Mouse (Mus musculus): ENCODE measurements at regions not wholly inside any gene's neighbourhood (a gene's known extent, or its start where the extent isn't known, plus 50 kb on each side); places are given as distances from the start of the nearest gene placed in this dataset.
A peak's percentile ranks its signal among the peaks of the same experiment; 100 is the strongest.

DNA sequence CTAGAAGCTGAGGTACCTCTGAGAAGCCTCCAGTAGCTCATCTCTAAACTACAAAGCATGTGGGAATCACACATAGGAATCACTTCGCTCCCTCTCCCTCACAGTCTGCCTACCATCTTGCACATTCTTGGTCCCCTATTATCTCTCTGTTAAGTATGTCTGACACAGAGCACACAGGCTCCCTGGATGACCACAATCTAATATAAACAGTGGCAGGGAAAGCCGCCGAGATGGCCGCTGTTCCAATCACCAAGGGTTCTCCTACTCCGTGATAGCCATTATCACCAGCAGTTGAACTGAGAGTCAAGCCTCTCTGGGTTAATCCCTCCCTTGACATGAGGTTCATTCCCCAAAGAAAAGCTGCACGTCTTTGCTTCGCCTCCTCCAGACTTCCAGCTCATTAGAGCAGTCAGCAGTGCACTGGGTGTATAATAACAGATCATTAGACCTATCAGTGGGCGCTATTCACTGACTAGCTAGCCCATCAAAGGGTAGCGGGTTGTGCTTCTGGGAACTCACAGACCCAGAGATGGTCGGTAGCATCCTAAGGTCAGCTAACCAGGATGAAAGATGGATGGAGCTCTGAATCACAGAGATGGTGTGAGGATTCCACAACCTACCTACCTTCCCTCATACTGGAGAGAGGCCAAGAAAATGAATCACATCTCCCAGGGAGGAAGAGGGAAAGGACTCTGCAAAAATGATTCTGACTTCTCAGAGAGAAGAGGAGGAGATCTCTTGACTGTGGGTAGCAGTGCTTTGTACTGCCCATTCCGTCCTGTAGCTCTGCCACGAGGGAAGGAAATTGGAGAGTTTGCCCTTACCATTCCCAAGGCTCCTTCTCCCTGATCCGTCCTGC is 130.9 kb downstream of the Hs3st3b1 start:
- no peak overlapping the region for H3ac ChIP-seq (ENCODE audit: control insufficient read depth, insufficient read length)
- H3K4me3 ChIP-seq, result no peak overlapping the region
- no peaks in the 10 kb centered on the region for H3K79me2 ChIP-seq (ENCODE audit: control insufficient read depth, insufficient read depth)
- no peaks in the 10 kb centered on the region for H3K27me3 ChIP-seq (ENCODE audit: control insufficient read depth, insufficient read depth, insufficient read length)
- H3K36me3 ChIP-seq (ENCODE audit: control insufficient read depth, insufficient read depth), result no peaks in the 10 kb centered on the region
- H3K4me2 ChIP-seq (ENCODE audit: low read depth), result no peak overlapping the region
- TF ChIP-seq POLR2AphosphoS2 (IDR thresholded peaks at IDR 0.05; ENCODE audit: insufficient read length, low read depth) (no peak), MYOD1 (IDR thresholded peaks at IDR 0.05; ENCODE audit: control insufficient read depth in 1 of 3, insufficient read length in 2 of 3, low read depth in 2 of 3) (no peak), TCF12 (IDR thresholded peaks at IDR 0.05; ENCODE audit: insufficient read depth, poor library complexity, severe bottlenecking) (no peak), E2F4 (IDR thresholded peaks at IDR 0.05; ENCODE audit: insufficient read depth) (no peak), MAX (IDR thresholded peaks at IDR 0.05; ENCODE audit: low read depth) (no peak), CEBPB (IDR thresholded peaks at IDR 0.05; ENCODE audit: insufficient read depth, poor library complexity, severe bottlenecking) (no peak), USF1 (IDR thresholded peaks at IDR 0.05; ENCODE audit: low read depth) (no peak), REST (IDR thresholded peaks at IDR 0.05; ENCODE audit: insufficient read depth, insufficient read length) (no peak), TCF3 (IDR thresholded peaks at IDR 0.05; ENCODE audit: insufficient read length, low read depth) (no peak), MYOG (IDR thresholded peaks at IDR 0.05; ENCODE audit: control insufficient read depth in 1 of 3, insufficient read depth in 1 of 3, insufficient read length in 2 of 3, low read depth in 2 of 3) (no peak), SRF (IDR thresholded peaks at IDR 0.05; ENCODE audit: control insufficient read depth, insufficient read length, low read depth) (no peak), POLR2A (IDR thresholded peaks at IDR 0.05; ENCODE audit: insufficient read length, low read depth) (no peak)

DNA sequence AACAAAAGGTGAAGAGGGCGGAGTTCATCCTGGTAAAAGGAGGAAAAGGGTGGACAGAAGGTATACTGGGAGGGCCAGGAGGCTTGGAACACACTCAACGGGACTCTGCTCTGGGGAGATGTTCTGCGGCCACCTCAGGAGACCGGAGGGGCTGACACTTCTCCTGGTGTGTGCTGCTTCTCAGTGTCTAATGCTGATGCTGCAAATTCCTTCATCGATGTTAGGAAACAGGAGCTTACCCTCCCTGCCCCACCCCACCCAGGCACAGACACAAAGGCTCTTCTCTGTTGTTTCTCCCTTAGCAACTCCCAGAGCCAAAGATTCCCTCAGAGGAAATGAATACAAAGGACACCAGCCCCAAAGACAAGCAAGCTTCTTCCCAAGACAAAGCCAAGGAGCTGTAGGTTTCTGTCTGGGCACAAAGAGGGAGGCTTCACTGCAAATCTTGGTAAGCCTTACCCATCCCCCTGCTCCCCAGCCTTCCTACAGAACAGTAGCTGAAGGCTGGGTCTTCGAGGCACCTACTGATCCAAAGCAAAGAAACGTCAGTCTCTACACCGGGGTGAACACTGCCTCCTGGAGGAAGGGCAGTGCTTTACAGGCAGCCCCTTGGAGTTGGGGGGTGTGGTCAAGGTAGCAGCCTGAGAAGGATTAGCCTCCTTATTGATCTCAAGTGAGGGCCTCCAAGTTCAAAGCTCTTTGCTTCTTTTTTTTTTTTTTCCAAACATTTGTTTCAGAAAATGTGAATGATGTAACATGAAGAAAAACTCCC is 128.2 kb downstream of the Hs3st3b1 start:
- H3K27me3 ChIP-seq (ENCODE audit: control insufficient read depth, insufficient read depth, insufficient read length), result no peaks in the 10 kb centered on the region
- TF ChIP-seq POLR2AphosphoS2 (IDR thresholded peaks at IDR 0.05; ENCODE audit: insufficient read length, low read depth) (no peak), CEBPB (IDR thresholded peaks at IDR 0.05; ENCODE audit: insufficient read depth, poor library complexity, severe bottlenecking) (peak; percentile 55; the same call in 1 of the 2 replicates)
- no peak overlapping the region for H3K4me2 ChIP-seq (ENCODE audit: low read depth)
- H3K36me3 ChIP-seq (ENCODE audit: control insufficient read depth, insufficient read depth), result no peaks in the 10 kb centered on the region
- no peaks in the 10 kb centered on the region for H3K79me2 ChIP-seq (ENCODE audit: control insufficient read depth, insufficient read depth)
- H3K4me3 ChIP-seq, result no peak overlapping the region
- H3ac ChIP-seq (ENCODE audit: control insufficient read depth, insufficient read length), result no peak overlapping the region

DNA sequence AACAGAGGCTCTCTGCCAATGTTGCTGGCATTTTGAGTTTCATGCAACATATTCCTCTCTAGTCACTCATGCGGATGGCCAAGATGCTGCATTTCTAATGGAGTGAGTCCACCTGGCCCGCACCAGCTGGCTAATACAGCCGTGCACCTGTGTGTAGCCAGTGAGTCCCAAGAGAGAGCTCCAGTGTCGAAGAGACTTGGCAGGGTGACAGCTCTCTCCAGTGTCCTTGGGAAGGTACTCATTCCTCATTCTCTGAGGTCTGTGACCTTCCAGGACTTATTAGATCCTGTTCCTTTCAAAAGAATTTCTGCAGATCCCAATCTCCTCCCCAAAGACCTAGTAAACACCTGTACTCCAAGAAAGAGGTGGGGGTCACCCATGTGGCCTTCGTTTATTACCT is 109.9 kb downstream of the Hs3st3b1 start:
- H3K4me2 ChIP-seq (ENCODE audit: low read depth), result no peak overlapping the region
- TF ChIP-seq MYOG (IDR thresholded peaks at IDR 0.05; ENCODE audit: control insufficient read depth in 1 of 3, insufficient read depth in 1 of 3, insufficient read length in 2 of 3, low read depth in 2 of 3) (no peak), TCF12 (IDR thresholded peaks at IDR 0.05; ENCODE audit: insufficient read depth, poor library complexity, severe bottlenecking) (no peak), MAX (IDR thresholded peaks at IDR 0.05; ENCODE audit: low read depth) (no peak), MYOD1 (IDR thresholded peaks at IDR 0.05; ENCODE audit: control insufficient read depth in 1 of 3, insufficient read length in 2 of 3, low read depth in 2 of 3) (no peak), POLR2A (IDR thresholded peaks at IDR 0.05; ENCODE audit: insufficient read length, low read depth) (no peak), E2F4 (IDR thresholded peaks at IDR 0.05; ENCODE audit: insufficient read depth) (no peak), USF1 (IDR thresholded peaks at IDR 0.05; ENCODE audit: low read depth) (no peak), CEBPB (IDR thresholded peaks at IDR 0.05; ENCODE audit: insufficient read depth, poor library complexity, severe bottlenecking) (no peak), REST (IDR thresholded peaks at IDR 0.05; ENCODE audit: insufficient read depth, insufficient read length) (no peak), TCF3 (IDR thresholded peaks at IDR 0.05; ENCODE audit: insufficient read length, low read depth) (no peak), SRF (IDR thresholded peaks at IDR 0.05; ENCODE audit: control insufficient read depth, insufficient read length, low read depth) (no peak), POLR2AphosphoS2 (IDR thresholded peaks at IDR 0.05; ENCODE audit: insufficient read length, low read depth) (no peak)
- no peak overlapping the region for H3ac ChIP-seq (ENCODE audit: control insufficient read depth, insufficient read length)
- no peaks in the 10 kb centered on the region for H3K36me3 ChIP-seq (ENCODE audit: control insufficient read depth, insufficient read depth)
- H3K4me3 ChIP-seq, result no peak overlapping the region
- no peaks in the 10 kb centered on the region for H3K79me2 ChIP-seq (ENCODE audit: control insufficient read depth, insufficient read depth)
- no peaks in the 10 kb centered on the region for H3K27me3 ChIP-seq (ENCODE audit: control insufficient read depth, insufficient read depth, insufficient read length)

DNA sequence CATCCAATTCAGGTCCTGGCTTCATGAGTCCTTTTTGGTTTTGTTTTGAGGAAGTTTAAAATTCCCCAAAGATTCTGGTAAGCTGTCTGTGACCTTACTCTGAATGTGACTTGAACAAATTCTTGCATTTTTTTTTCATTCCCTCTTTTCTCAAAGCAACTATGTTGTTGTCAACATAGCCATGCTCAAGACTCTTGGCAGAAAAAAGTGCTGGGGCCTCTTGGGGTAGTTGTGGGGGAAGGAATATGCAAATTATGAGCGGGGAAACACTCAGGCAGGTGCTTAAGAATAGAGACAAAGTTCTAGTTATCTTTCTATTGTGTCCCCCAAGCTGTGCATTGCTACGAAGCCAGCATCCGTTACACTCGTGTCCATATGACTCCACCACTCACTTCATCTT is 99.2 kb downstream of the Hs3st3b1 start:
- Histone ChIP-seq H3ac (ENCODE audit: control insufficient read depth, insufficient read length) (no peak overlapping the region), H3K79me2 (ENCODE audit: control insufficient read depth, insufficient read depth) (no peaks in the 10 kb centered on the region), H3K4me2 (ENCODE audit: low read depth) (no peak overlapping the region), H3K4me3 (no peak overlapping the region), H3K36me3 (ENCODE audit: control insufficient read depth, insufficient read depth) (no peaks in the 10 kb centered on the region), H3K27me3 (ENCODE audit: control insufficient read depth, insufficient read depth, insufficient read length) (no peaks in the 10 kb centered on the region)
- no peak for TF ChIP-seq REST (IDR thresholded peaks at IDR 0.05; ENCODE audit: insufficient read depth, insufficient read length)
- TF ChIP-seq POLR2A (IDR thresholded peaks at IDR 0.05; ENCODE audit: insufficient read length, low read depth), result no peak
- TF ChIP-seq MAX (IDR thresholded peaks at IDR 0.05; ENCODE audit: low read depth), result no peak
- TF ChIP-seq MYOG (IDR thresholded peaks at IDR 0.05; ENCODE audit: control insufficient read depth in 1 of 3, insufficient read depth in 1 of 3, insufficient read length in 2 of 3, low read depth in 2 of 3), result no peak
- no peak for TF ChIP-seq MYOD1 (IDR thresholded peaks at IDR 0.05; ENCODE audit: control insufficient read depth in 1 of 3, insufficient read length in 2 of 3, low read depth in 2 of 3)
- no peak for TF ChIP-seq CEBPB (IDR thresholded peaks at IDR 0.05; ENCODE audit: insufficient read depth, poor library complexity, severe bottlenecking)
- TF ChIP-seq USF1 (IDR thresholded peaks at IDR 0.05; ENCODE audit: low read depth), result no peak
- TF ChIP-seq POLR2AphosphoS2 (IDR thresholded peaks at IDR 0.05; ENCODE audit: insufficient read length, low read depth), result no peak
- no peak for TF ChIP-seq E2F4 (IDR thresholded peaks at IDR 0.05; ENCODE audit: insufficient read depth)
- TF ChIP-seq SRF (IDR thresholded peaks at IDR 0.05; ENCODE audit: control insufficient read depth, insufficient read length, low read depth), result no peak
- TF ChIP-seq TCF3 (IDR thresholded peaks at IDR 0.05; ENCODE audit: insufficient read length, low read depth), result no peak
- TF ChIP-seq TCF12 (IDR thresholded peaks at IDR 0.05; ENCODE audit: insufficient read depth, poor library complexity, severe bottlenecking), result no peak

Measured in myocyte (in vitro differentiated cells).